Mouse (Mus musculus): ENCODE measurements around the gene Dgat2. TPM values are rescaled to one million over a fixed set of nuclear protein-coding genes. Genes with fewer than 3 reads are reported as not detected.

Gene Dgat2
- polyA plus RNA-seq, 1 experiment from 2014 or later: 249 TPM

GRCm38 (mm10) chr7:99188630-99189029 is 6.1 kb upstream of the Dgat2 start:
- DNase-seq (peak; percentile 50), ATAC-seq (peak; percentile 73)
- H3K4me1 ChIP-seq (ENCODE audit: insufficient read depth): peaks cover 47% of the 10 kb centered on the region
- no peak overlapping the region for H3K4me3 ChIP-seq (ENCODE audit: low read depth, low read length)
- TF ChIP-seq CTCF (IDR thresholded peaks at IDR 0.05; ENCODE audit: low read depth): no peak
- TF ChIP-seq EP300 (IDR thresholded peaks at IDR 0.05; ENCODE audit: low read depth): 0 out of 2 replicates have a peak, but pooled peaks have one; percentile 34
- H3K4me2 ChIP-seq (ENCODE audit: low read depth, low read length): peak overlapping the region; percentile 20
- H3K27ac ChIP-seq (ENCODE audit: low read depth): peak overlapping the region; percentile 76
- no peaks in the 10 kb centered on the region for H3K36me3 ChIP-seq (replicated peaks; ENCODE audit: insufficient read depth, low read length)
- H3K9ac ChIP-seq (replicated peaks): 0 out of 2 replicates have a peak overlapping the region, but pooled peaks have one; percentile 3
- H3K27me3 ChIP-seq (ENCODE audit: insufficient read depth, low read length): no peaks in the 10 kb centered on the region
- H3K9me3 ChIP-seq (ENCODE audit: low read length): no peaks in the 10 kb centered on the region
- 46% methylated on average over 6 of the region's 6 CpGs for WGBS (ENCODE audit: insufficient replicate concordance)

GRCm38 (mm10) chr7:99187451-99187850 is 4.9 kb upstream of the Dgat2 start:
- 0 out of 2 replicates have a peak overlapping the region, but pooled peaks have one; percentile 1 for H3K27ac ChIP-seq (ENCODE audit: low read depth)
- H3K9me3 ChIP-seq (ENCODE audit: low read length): no peaks in the 10 kb centered on the region
- no peaks in the 10 kb centered on the region for H3K27me3 ChIP-seq (ENCODE audit: insufficient read depth, low read length)
- no peak overlapping the region for H3K4me3 ChIP-seq (ENCODE audit: low read depth, low read length)
- peaks cover 51% of the 10 kb centered on the region for H3K4me1 ChIP-seq (ENCODE audit: insufficient read depth)
- ATAC-seq (no peak), DNase-seq (no peak)
- WGBS (ENCODE audit: insufficient replicate concordance): 80% methylated on average over 5 of the region's 5 CpGs
- no peak for TF ChIP-seq CTCF (IDR thresholded peaks at IDR 0.05; ENCODE audit: low read depth)
- no peak for TF ChIP-seq EP300 (IDR thresholded peaks at IDR 0.05; ENCODE audit: low read depth)
- no peak overlapping the region for H3K9ac ChIP-seq (replicated peaks)
- no peaks in the 10 kb centered on the region for H3K36me3 ChIP-seq (replicated peaks; ENCODE audit: insufficient read depth, low read length)
- H3K4me2 ChIP-seq (ENCODE audit: low read depth, low read length): no peak overlapping the region

- ATAC-seq (no peak), DNase-seq (no peak)
- Histone ChIP-seq H3K9me3 (ENCODE audit: low read length) (no peaks in the 10 kb centered on the region), H3K27me3 (ENCODE audit: insufficient read depth, low read length) (no peaks in the 10 kb centered on the region), H3K4me2 (ENCODE audit: low read depth, low read length) (no peak overlapping the region), H3K4me1 (ENCODE audit: insufficient read depth) (peaks cover 44% of the 10 kb centered on the region), H3K36me3 (replicated peaks; ENCODE audit: insufficient read depth, low read length) (no peaks in the 10 kb centered on the region), H3K27ac (ENCODE audit: low read depth) (no peak overlapping the region), H3K4me3 (ENCODE audit: low read depth, low read length) (no peak overlapping the region), H3K9ac (replicated peaks) (no peak overlapping the region)
- WGBS (ENCODE audit: insufficient replicate concordance): 79% methylated on average over 3 of the region's 3 CpGs
- TF ChIP-seq EP300 (IDR thresholded peaks at IDR 0.05; ENCODE audit: low read depth): no peak
- no peak for TF ChIP-seq CTCF (IDR thresholded peaks at IDR 0.05; ENCODE audit: low read depth)
These were observed 2.9 kb upstream of the Dgat2 start for GRCm38 (mm10) chr7:99185405-99185804.

GRCm38 (mm10) chr7:99183751-99184150 is 1.2 kb upstream of the Dgat2 start:
- Histone ChIP-seq H3K4me1 (ENCODE audit: insufficient read depth) (peaks cover 30% of the 10 kb centered on the region), H3K27me3 (ENCODE audit: insufficient read depth, low read length) (no peaks in the 10 kb centered on the region), H3K27ac (ENCODE audit: low read depth) (no peak overlapping the region), H3K4me3 (ENCODE audit: low read depth, low read length) (no peak overlapping the region), H3K9me3 (ENCODE audit: low read length) (no peaks in the 10 kb centered on the region), H3K9ac (replicated peaks) (no peak overlapping the region), H3K36me3 (replicated peaks; ENCODE audit: insufficient read depth, low read length) (no peaks in the 10 kb centered on the region), H3K4me2 (ENCODE audit: low read depth, low read length) (peak overlapping the region; percentile 86)
- ATAC-seq: no peak
- no peak for DNase-seq
- TF ChIP-seq EP300 (IDR thresholded peaks at IDR 0.05; ENCODE audit: low read depth) (no peak), CTCF (IDR thresholded peaks at IDR 0.05; ENCODE audit: low read depth) (no peak)
- 36% methylated on average over 6 of the region's 6 CpGs for WGBS (ENCODE audit: insufficient replicate concordance)

- Histone ChIP-seq H3K4me1 (ENCODE audit: insufficient read depth) (peaks cover 13% of the 10 kb centered on the region), H3K36me3 (replicated peaks; ENCODE audit: insufficient read depth, low read length) (no peaks in the 10 kb centered on the region), H3K9me3 (ENCODE audit: low read length) (no peaks in the 10 kb centered on the region), H3K27ac (ENCODE audit: low read depth) (peak overlapping the region; percentile 90), H3K27me3 (ENCODE audit: insufficient read depth, low read length) (no peaks in the 10 kb centered on the region), H3K4me3 (ENCODE audit: low read depth, low read length) (peak overlapping the region; percentile 67), H3K9ac (replicated peaks) (peak overlapping the region; percentile 76), H3K4me2 (ENCODE audit: low read depth, low read length) (peak overlapping the region; percentile 86)
- TF ChIP-seq EP300 (IDR thresholded peaks at IDR 0.05; ENCODE audit: low read depth) (no peak), CTCF (IDR thresholded peaks at IDR 0.05; ENCODE audit: low read depth) (no peak)
- ATAC-seq: peak; percentile 36
- 15% methylated on average over 14 of the region's 14 CpGs for WGBS (ENCODE audit: insufficient replicate concordance)
- peak; percentile 60 for DNase-seq
These were observed 694 bp downstream of the Dgat2 start for GRCm38 (mm10) chr7:99181619-99182431.

- H3K4me1 ChIP-seq (ENCODE audit: insufficient read depth): peaks cover 20% of the 10 kb centered on the region
- H3K27me3 ChIP-seq (ENCODE audit: insufficient read depth, low read length): no peaks in the 10 kb centered on the region
- peak overlapping the region; percentile 86 for H3K4me2 ChIP-seq (ENCODE audit: low read depth, low read length)
- DNase-seq: no peak
- whole genome bisulfite sequencing (ENCODE audit: insufficient replicate concordance): 32% methylated on average over 1 of the region's 1 CpGs
- no peaks in the 10 kb centered on the region for H3K9me3 ChIP-seq (ENCODE audit: low read length)
- TF ChIP-seq CTCF (IDR thresholded peaks at IDR 0.05; ENCODE audit: low read depth) (no peak), EP300 (IDR thresholded peaks at IDR 0.05; ENCODE audit: low read depth) (no peak)
- H3K27ac ChIP-seq (ENCODE audit: low read depth): peak overlapping the region; percentile 26
- peak overlapping the region; percentile 67 for H3K4me3 ChIP-seq (ENCODE audit: low read depth, low read length)
- H3K9ac ChIP-seq (replicated peaks): peak overlapping the region; percentile 59; the same call in 1 of the 2 replicates
- 0 out of 2 replicates have a peak, but pooled peaks cover 2% of the 10 kb centered on the region for H3K36me3 ChIP-seq (replicated peaks; ENCODE audit: insufficient read depth, low read length)
- ATAC-seq: no peak
These were observed 2.4 kb downstream of the Dgat2 start for GRCm38 (mm10) chr7:99180162-99180561.
